Mouse (Mus musculus): ENCODE data around the gene Cdan1. TPM values are rescaled to one million over a fixed set of nuclear protein-coding genes. Genes with fewer than 3 reads are reported as not detected.
A peak's percentile ranks its signal among the peaks of the same experiment; 100 is the strongest.

The Cdan1 gene
- polyA plus RNA-seq, 1 experiment from 2014 or later = 7.9 TPM

GRCm38 (mm10) chr2:120860699-120861098, 10.8 kb upstream of the Cdan1 start:
- DNase-seq (ENCODE audit: low spot score) = no peak
- Histone ChIP-seq H3K4me2 (ENCODE audit: low read depth) (no peak overlapping the region), H3K4me1 (ENCODE audit: control insufficient read depth, insufficient read depth, low read length) (no peaks in the 10 kb centered on the region), H3K36me3 (ENCODE audit: control insufficient read depth, insufficient read depth, low read length) (peaks cover 4% of the 10 kb centered on the region; the same call in 1 of the 2 replicates), H3K9ac (ENCODE audit: low read length) (no peak overlapping the region), H3K27ac (ENCODE audit: low read depth, low read length) (no peak overlapping the region), H3K4me3 (ENCODE audit: low read depth, low read length) (no peak overlapping the region), H3K27me3 (ENCODE audit: control insufficient read depth, insufficient read depth, low read length) (no peaks in the 10 kb centered on the region), H3K9me3 (ENCODE audit: control insufficient read depth, low read length) (no peaks in the 10 kb centered on the region)
- 68% methylated on average over 1 of the region's 1 CpGs for WGBS
- ATAC-seq (ENCODE audit: insufficient read depth, low FRiP score, low TSS enrichment) = no peak

- no peak for DNase-seq (ENCODE audit: low spot score)
- Histone ChIP-seq H3K9me3 (ENCODE audit: control insufficient read depth, low read length) (no peaks in the 10 kb centered on the region), H3K4me2 (ENCODE audit: low read depth) (no peak overlapping the region), H3K27ac (ENCODE audit: low read depth, low read length) (no peak overlapping the region), H3K4me1 (ENCODE audit: control insufficient read depth, insufficient read depth, low read length) (no peaks in the 10 kb centered on the region), H3K4me3 (ENCODE audit: low read depth, low read length) (no peak overlapping the region), H3K27me3 (ENCODE audit: control insufficient read depth, insufficient read depth, low read length) (no peaks in the 10 kb centered on the region), H3K9ac (ENCODE audit: low read length) (no peak overlapping the region), H3K36me3 (ENCODE audit: control insufficient read depth, insufficient read depth, low read length) (peaks cover 4% of the 10 kb centered on the region; the same call in 1 of the 2 replicates)
- 90% methylated on average over 3 of the region's 3 CpGs for WGBS
- no peak for ATAC-seq (ENCODE audit: insufficient read depth, low FRiP score, low TSS enrichment)
Observed at GRCm38 (mm10) chr2:120858131-120858530, 8.2 kb upstream of the Cdan1 start.

DNA sequence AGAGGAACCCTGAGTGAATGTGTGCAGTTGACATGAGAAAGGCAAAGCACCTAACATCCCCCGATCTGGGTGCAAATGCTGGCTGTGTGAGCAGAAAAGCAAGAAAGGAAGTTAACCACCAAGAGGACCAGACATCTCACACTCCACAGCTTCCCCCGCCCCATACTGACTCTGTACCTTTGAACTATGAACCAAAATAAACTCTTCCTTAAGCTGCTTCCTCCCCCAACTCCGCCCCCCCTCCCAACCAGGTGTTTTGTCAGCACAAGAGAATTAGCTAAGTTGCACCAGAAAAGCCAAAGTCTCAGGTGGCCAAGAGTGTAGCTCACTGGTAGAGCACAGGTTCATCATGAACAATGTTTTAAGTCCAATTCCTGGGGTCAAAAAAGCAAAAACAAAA, 3.2 kb upstream of the Cdan1 start:
- Histone ChIP-seq H3K36me3 (ENCODE audit: control insufficient read depth, insufficient read depth, low read length) (no peaks in the 10 kb centered on the region), H3K4me3 (ENCODE audit: low read depth, low read length) (no peak overlapping the region), H3K27ac (ENCODE audit: low read depth, low read length) (no peak overlapping the region), H3K27me3 (ENCODE audit: control insufficient read depth, insufficient read depth, low read length) (no peaks in the 10 kb centered on the region), H3K9me3 (ENCODE audit: control insufficient read depth, low read length) (no peaks in the 10 kb centered on the region), H3K4me2 (ENCODE audit: low read depth) (no peak overlapping the region), H3K4me1 (ENCODE audit: control insufficient read depth, insufficient read depth, low read length) (peaks cover 3% of the 10 kb centered on the region; the same call in 1 of the 2 replicates), H3K9ac (ENCODE audit: low read length) (no peak overlapping the region)
- DNase-seq (ENCODE audit: low spot score) (no peak), ATAC-seq (ENCODE audit: insufficient read depth, low FRiP score, low TSS enrichment) (no peak)
- WGBS = 95% methylated on average over 3 of the region's 3 CpGs

DNA sequence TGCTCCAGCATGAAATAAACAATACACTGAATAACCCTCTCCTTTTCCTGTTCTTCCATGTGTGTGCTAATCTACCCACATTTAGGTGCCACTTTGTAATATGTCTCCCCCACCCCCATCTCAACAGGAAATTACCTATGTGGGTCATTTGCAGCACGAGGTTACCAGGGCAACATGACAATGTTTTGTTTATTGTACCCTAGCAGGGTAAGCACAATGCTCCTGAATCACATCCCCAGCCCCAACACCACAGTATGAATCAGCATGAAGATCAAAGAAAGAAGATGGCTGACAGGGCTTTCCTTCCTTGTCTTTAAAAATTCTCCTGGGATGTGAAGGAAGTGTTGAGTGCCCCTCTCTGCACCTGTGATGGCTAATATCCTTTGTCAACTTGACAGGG, 2.7 kb upstream of the Cdan1 start:
- ATAC-seq (ENCODE audit: insufficient read depth, low FRiP score, low TSS enrichment) (no peak), DNase-seq (ENCODE audit: low spot score) (no peak)
- H3K4me2 ChIP-seq (ENCODE audit: low read depth) = no peak overlapping the region
- H3K36me3 ChIP-seq (ENCODE audit: control insufficient read depth, insufficient read depth, low read length) = no peaks in the 10 kb centered on the region
- no peak overlapping the region for H3K27ac ChIP-seq (ENCODE audit: low read depth, low read length)
- H3K4me3 ChIP-seq (ENCODE audit: low read depth, low read length) = no peak overlapping the region
- 31% methylated on average over 1 of the region's 1 CpGs for WGBS
- H3K9me3 ChIP-seq (ENCODE audit: control insufficient read depth, low read length) = no peaks in the 10 kb centered on the region
- H3K9ac ChIP-seq (ENCODE audit: low read length) = no peak overlapping the region
- H3K4me1 ChIP-seq (ENCODE audit: control insufficient read depth, insufficient read depth, low read length) = peaks cover 3% of the 10 kb centered on the region; the same call in 1 of the 2 replicates
- no peaks in the 10 kb centered on the region for H3K27me3 ChIP-seq (ENCODE audit: control insufficient read depth, insufficient read depth, low read length)

GRCm38 (mm10) chr2:120850424-120851082, 625 bp upstream of the Cdan1 start, which contains the start of gene Ttbk2:
TSS of gene Ttbk2 (minus strand) at chr2:120850604.
- H3K4me3 ChIP-seq (ENCODE audit: low read depth, low read length) = peak within 1 kb of the TSS; percentile 96
- H3K4me2 ChIP-seq (ENCODE audit: low read depth) = peak within 1 kb of the TSS; percentile 58

GRCm38 (mm10) chr2:120845280-120845679, 4.6 kb downstream of the Cdan1 start:
- no peak overlapping the region for H3K4me2 ChIP-seq (ENCODE audit: low read depth)
- no peak overlapping the region for H3K4me3 ChIP-seq (ENCODE audit: low read depth, low read length)
- peaks cover 3% of the 10 kb centered on the region; the same call in 1 of the 2 replicates for H3K4me1 ChIP-seq (ENCODE audit: control insufficient read depth, insufficient read depth, low read length)
- no peaks in the 10 kb centered on the region for H3K9me3 ChIP-seq (ENCODE audit: control insufficient read depth, low read length)
- no peaks in the 10 kb centered on the region for H3K36me3 ChIP-seq (ENCODE audit: control insufficient read depth, insufficient read depth, low read length)
- WGBS = 100% methylated on average over 1 of the region's 1 CpGs
- no peaks in the 10 kb centered on the region for H3K27me3 ChIP-seq (ENCODE audit: control insufficient read depth, insufficient read depth, low read length)
- no peak overlapping the region for H3K27ac ChIP-seq (ENCODE audit: low read depth, low read length)
- DNase-seq (ENCODE audit: low spot score) (no peak), ATAC-seq (ENCODE audit: insufficient read depth, low FRiP score, low TSS enrichment) (no peak)
- no peak overlapping the region for H3K9ac ChIP-seq (ENCODE audit: low read length)

More at GRCm38 (mm10) chr2:120850424-120851082, 625 bp upstream of the Cdan1 start, which contains the start of gene Ttbk2:
- ATAC-seq (ENCODE audit: insufficient read depth, low FRiP score, low TSS enrichment) = peak; percentile 100
- DNase-seq (ENCODE audit: low spot score) = peak; percentile 98
- Histone ChIP-seq H3K4me1 (ENCODE audit: control insufficient read depth, insufficient read depth, low read length) (peaks cover 3% of the 10 kb centered on the region; the same call in 1 of the 2 replicates), H3K36me3 (ENCODE audit: control insufficient read depth, insufficient read depth, low read length) (no peaks in the 10 kb centered on the region), H3K9me3 (ENCODE audit: control insufficient read depth, low read length) (no peaks in the 10 kb centered on the region), H3K27me3 (ENCODE audit: control insufficient read depth, insufficient read depth, low read length) (no peaks in the 10 kb centered on the region), H3K27ac (ENCODE audit: low read depth, low read length) (peak within 1 kb of the TSS; percentile 80), H3K9ac (ENCODE audit: low read length) (peak within 1 kb of the TSS; percentile 84)
- 1% methylated on average over 36 of the region's 39 CpGs for WGBS

DNA sequence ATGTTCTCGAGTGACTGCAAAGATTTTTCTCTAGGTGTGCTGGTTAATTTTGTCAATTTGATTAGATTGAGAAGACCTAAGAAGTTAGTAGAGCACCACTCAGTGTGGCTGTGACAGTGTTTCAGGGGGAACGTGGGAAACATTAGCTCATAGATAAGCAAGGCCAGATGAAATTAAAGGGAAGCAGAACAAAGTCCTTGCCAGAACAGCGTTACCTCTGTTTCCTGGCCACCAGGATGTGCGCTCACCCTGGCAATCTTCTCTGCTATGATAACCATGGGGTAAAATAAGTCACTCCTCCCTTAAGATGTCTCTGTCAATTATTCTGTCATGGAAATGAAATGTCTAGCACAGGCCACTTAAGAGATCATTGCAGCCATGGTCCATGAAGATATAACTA, 5.9 kb downstream of the Cdan1 start:
- H3K4me3 ChIP-seq (ENCODE audit: low read depth, low read length) = no peak overlapping the region
- H3K4me2 ChIP-seq (ENCODE audit: low read depth) = no peak overlapping the region
- DNase-seq (ENCODE audit: low spot score) (no peak), ATAC-seq (ENCODE audit: insufficient read depth, low FRiP score, low TSS enrichment) (no peak)
- H3K27ac ChIP-seq (ENCODE audit: low read depth, low read length) = no peak overlapping the region
- no peak overlapping the region for H3K9ac ChIP-seq (ENCODE audit: low read length)
- H3K27me3 ChIP-seq (ENCODE audit: control insufficient read depth, insufficient read depth, low read length) = no peaks in the 10 kb centered on the region
- 87% methylated on average over 4 of the region's 4 CpGs for WGBS
- H3K4me1 ChIP-seq (ENCODE audit: control insufficient read depth, insufficient read depth, low read length) = peaks cover under 1% of the 10 kb centered on the region; the same call in 1 of the 2 replicates
- no peaks in the 10 kb centered on the region for H3K36me3 ChIP-seq (ENCODE audit: control insufficient read depth, insufficient read depth, low read length)
- no peaks in the 10 kb centered on the region for H3K9me3 ChIP-seq (ENCODE audit: control insufficient read depth, low read length)

DNA sequence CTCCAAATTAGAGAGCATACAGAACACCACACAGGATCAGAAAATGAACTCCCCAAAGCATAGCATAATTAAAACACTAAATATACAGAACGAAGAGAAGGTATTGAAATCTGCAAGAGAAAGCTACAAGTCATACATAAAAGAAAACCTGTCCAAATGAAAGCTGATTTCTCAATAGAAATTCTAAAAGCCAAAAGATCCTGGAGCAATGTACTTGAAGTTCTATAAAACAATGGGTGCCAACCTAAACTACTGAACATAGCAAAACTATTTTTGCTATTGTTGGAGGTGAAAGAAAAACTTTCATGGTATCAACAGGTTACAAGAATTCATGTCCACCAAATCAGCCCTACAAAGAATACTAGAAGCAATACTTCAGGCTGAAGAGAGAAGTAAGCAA, 8.7 kb downstream of the Cdan1 start:
- Histone ChIP-seq H3K27ac (ENCODE audit: low read depth, low read length) (no peak overlapping the region), H3K4me2 (ENCODE audit: low read depth) (no peak overlapping the region), H3K4me1 (ENCODE audit: control insufficient read depth, insufficient read depth, low read length) (no peaks in the 10 kb centered on the region), H3K27me3 (ENCODE audit: control insufficient read depth, insufficient read depth, low read length) (no peaks in the 10 kb centered on the region), H3K9ac (ENCODE audit: low read length) (no peak overlapping the region), H3K36me3 (ENCODE audit: control insufficient read depth, insufficient read depth, low read length) (no peaks in the 10 kb centered on the region), H3K9me3 (ENCODE audit: control insufficient read depth, low read length) (no peaks in the 10 kb centered on the region; the same call in 1 of the 2 replicates), H3K4me3 (ENCODE audit: low read depth, low read length) (no peak overlapping the region)
- WGBS = 92% methylated on average over 1 of the region's 1 CpGs
- DNase-seq (ENCODE audit: low spot score) (no peak), ATAC-seq (ENCODE audit: insufficient read depth, low FRiP score, low TSS enrichment) (no peak)

DNA sequence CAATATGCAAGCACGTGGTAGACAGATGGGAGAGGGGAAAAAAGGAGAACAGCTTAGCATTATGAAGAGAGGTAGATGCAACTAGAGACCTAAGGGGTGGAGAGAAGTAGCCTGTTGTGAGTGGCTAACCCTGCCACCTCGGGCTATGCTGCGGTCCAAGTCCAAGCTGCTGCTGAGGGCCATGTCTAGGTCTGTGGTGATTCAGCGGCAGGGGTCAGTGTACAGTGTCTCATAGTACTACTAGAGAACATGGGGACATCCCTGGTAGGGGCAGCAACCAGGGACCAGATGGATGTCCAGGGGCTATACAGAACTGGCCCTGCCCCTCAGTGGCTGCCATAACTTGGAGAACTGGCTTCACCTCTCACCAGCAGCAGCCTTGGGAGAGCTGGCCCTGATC, 14.8 kb downstream of the Cdan1 start:
- DNase-seq (ENCODE audit: low spot score) = no peak
- Histone ChIP-seq H3K27me3 (ENCODE audit: control insufficient read depth, insufficient read depth, low read length) (no peaks in the 10 kb centered on the region), H3K36me3 (ENCODE audit: control insufficient read depth, insufficient read depth, low read length) (no peaks in the 10 kb centered on the region), H3K4me1 (ENCODE audit: control insufficient read depth, insufficient read depth, low read length) (no peaks in the 10 kb centered on the region), H3K9me3 (ENCODE audit: control insufficient read depth, low read length) (no peaks in the 10 kb centered on the region; the same call in 1 of the 2 replicates), H3K4me3 (ENCODE audit: low read depth, low read length) (no peak overlapping the region), H3K27ac (ENCODE audit: low read depth, low read length) (no peak overlapping the region), H3K4me2 (ENCODE audit: low read depth) (no peak overlapping the region), H3K9ac (ENCODE audit: low read length) (no peak overlapping the region)
- 95% methylated on average over 4 of the region's 4 CpGs for WGBS
- ATAC-seq (ENCODE audit: insufficient read depth, low FRiP score, low TSS enrichment) = no peak
